Mouse (Mus musculus): ENCODE data around the gene Ttc6.
A peak's percentile ranks its signal among the peaks of the same experiment; 100 is the strongest.

Gene Ttc6

GRCm38 (mm10) chr12:57662986-57663674 is 99.2 kb downstream of the Ttc6 start:
- no peak for DNase-seq (ENCODE audit: low spot score)

GRCm38 (mm10) chr12:57672414-57672813 is 108.5 kb downstream of the Ttc6 start:
- no peak for DNase-seq (ENCODE audit: low spot score)

- no peak for DNase-seq (ENCODE audit: low spot score)
Observed at GRCm38 (mm10) chr12:57684967-57685423, 121.1 kb downstream of the Ttc6 start.

- DNase-seq (ENCODE audit: low spot score): no peak
Observed at GRCm38 (mm10) chr12:57709966-57710365, 146.1 kb downstream of the Ttc6 start.

GRCm38 (mm10) chr12:57764720-57765119 is 200.8 kb downstream of the Ttc6 start:
- DNase-seq (ENCODE audit: low spot score): no peak

- DNase-seq (ENCODE audit: low spot score): no peak
Observed at GRCm38 (mm10) chr12:57776290-57776997, 212.5 kb downstream of the Ttc6 start.

GRCm38 (mm10) chr12:57781926-57782325 is 218.0 kb downstream of the Ttc6 start:
- no peak for DNase-seq (ENCODE audit: low spot score)

- DNase-seq (ENCODE audit: low spot score): peak; percentile 57
Observed at GRCm38 (mm10) chr12:57787471-57787870, 223.6 kb downstream of the Ttc6 start.

Measured in testis, postnatal 10 days (tissue).